18 mouse cellular contexts compared by ENCODE assay signal in the genomic region with DNA sequence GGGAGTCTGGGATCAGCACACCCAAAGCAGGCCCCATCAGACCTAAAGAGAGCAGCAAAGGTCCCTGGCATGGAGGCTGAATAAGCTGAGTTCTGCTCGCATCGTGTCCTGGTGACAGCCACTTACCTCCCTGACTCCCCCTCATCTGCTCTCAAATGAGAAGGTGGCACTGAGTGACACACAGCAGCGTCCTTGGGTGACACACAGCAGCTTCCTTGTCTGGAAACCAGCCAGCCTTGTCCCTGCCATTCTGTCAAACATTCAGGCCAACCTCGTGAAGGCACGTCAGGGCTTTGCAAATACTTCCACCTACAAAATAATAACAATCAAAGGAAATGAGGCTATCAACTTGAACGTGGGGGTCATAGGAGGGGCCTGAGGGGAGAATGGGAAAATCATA.
A peak's percentile ranks its signal among the peaks of the same experiment; 100 is the strongest.
DNase-seq lines count a peak whose midpoint lies in the region; ATAC-seq lines count a peak whose summit lies in the region.
"Had no signal": no experiment of that assay in that cellular context is flagged by ENCODE, and none has a peak within 500 bp of the region (broad histone marks: within the 10 kb centered on the region; RNA-seq: fewer than 3 reads in every experiment).

No protein-coding gene starts in this region.

- DNase-seq in heart, postnatal 10 days: peak; percentile 0 to 1
- no peak for DNase-seq in heart, postnatal 25 days (ENCODE audit: low spot score)
- peak; percentile 40 for DNase-seq in adrenal gland, adult 2 months
- peak; percentile 7 for DNase-seq in adrenal gland, adult 8-10 months
- peak; percentile 20 for DNase-seq in adrenal gland, postnatal 25 days
- DNase-seq in retina, postnatal 1 day: no peak
- no peak for DNase-seq in urinary bladder, postnatal 4 days (ENCODE audit: low spot score in 2 of 2)
- DNase-seq: cerebellum, adult 9-11 months; cerebellum, postnatal 36 days; embryo, embryonic 11 days; gastrocnemius, postnatal 25 days; heart, adult 2 months; kidney, adult 11 months had no signal

- ATAC-seq in megakaryocyte progenitor cell, adult 5-6 weeks (replicated peaks; ENCODE audit: poor library complexity): no peak
- ATAC-seq: CD4-positive, CD25-positive, alpha-beta regulatory T cell, adult 4 months; forebrain, embryonic 15.5 days; hindbrain, embryonic 16.5 days; intestine, embryonic 15.5 days had no signal

- intact Hi-C loops in heart, postnatal 10 days (cut with DNase I): no loop called here
- intact Hi-C loops in heart, postnatal 25 days (cut with DNase I): no loop called here

Comparison
In these comparisons a context has a peak if more than half of its experiments do, and no peak if none do; other contexts are left out.
1. DNase-seq: peak in heart, postnatal 10 days (2 of 2), adrenal gland, adult 2 months (single experiment), adrenal gland, adult 8-10 months (single experiment) and adrenal gland, postnatal 25 days (single experiment); none in heart, postnatal 25 days (single experiment), retina, postnatal 1 day (single experiment) and urinary bladder, postnatal 4 days (0 of 2).